Mouse (Mus musculus) E14TG2a.4 (cell line): ENCODE results near the gene Gstm2.

Source experiments
- CTCF ChIP-seq: conservative IDR thresholded peaks from 2 replicates; pipeline ENCODE4 v1.5.1; 2014; ENCODE audit warnings: low read length
- POU5F1 ChIP-seq: IDR thresholded peaks from 2 replicates; pipeline ENCODE4 v1.6.1; 2014; ENCODE audit warnings: low read length, borderline replicate concordance

DNA sequence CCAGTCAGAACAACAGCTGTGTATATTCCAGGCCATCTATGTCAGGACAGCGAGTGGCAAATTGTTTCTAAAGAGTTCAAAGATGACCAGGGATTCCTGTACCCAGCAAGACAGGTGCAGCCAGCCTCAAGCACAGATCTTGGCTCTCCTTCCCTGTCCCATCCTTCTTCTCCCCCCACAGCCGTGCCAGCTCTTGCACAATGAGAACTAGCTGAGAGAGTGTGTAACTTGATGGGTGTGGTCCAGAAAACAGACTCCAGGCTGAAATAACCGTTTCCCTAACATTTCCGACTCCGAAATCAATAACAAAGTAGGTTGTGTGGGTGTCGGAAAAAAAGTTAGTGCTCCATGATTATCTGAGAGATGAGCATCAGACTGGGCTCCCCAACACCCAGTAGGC is 36.4 kb upstream of the Gstm2 start:
- no peak for TF ChIP-seq CTCF
- no peak for TF ChIP-seq POU5F1
